ENCODE assay signal across 17 mouse cellular contexts in genomic region chr13:12249195-12249898, GRCm38 (mm10). TPM values are rescaled to one million over a fixed set of nuclear protein-coding genes. Genes with fewer than 3 reads are reported as not detected.
DNase-seq lines count a peak whose midpoint lies in the region; ATAC-seq and TF ChIP-seq lines count a peak whose summit lies in the region.
"Had no signal": no experiment of that assay in that cellular context is flagged by ENCODE, and none has a peak within 500 bp of the region (broad histone marks: within the 10 kb centered on the region; RNA-seq: fewer than 3 reads in every experiment).

No protein-coding gene starts in this region.

- DNase-seq in heart, adult 2 months = no peak
- DNase-seq in kidney, adult 9 months = peak; percentile 60
- no peak for DNase-seq in kidney, adult 11 months
- no peak for DNase-seq in liver
- DNase-seq: B cell, adult 2 months; cerebellum, adult 18-20 months; cerebellum, postnatal 25 days; embryo, embryonic 11 days; lung, adult 18-20 months; lung, postnatal 36 days had no signal

- H3K36me3 ChIP-seq in heart, embryonic 12.5 days = peaks cover 58% of the 10 kb centered on the region
- peaks cover 20% of the 10 kb centered on the region for H3K36me3 ChIP-seq in heart, adult 2 months (ENCODE audit: control insufficient read depth, insufficient read depth, low read length)
- H3K36me3 ChIP-seq in liver, embryonic 16.5 days (ENCODE audit: control insufficient read depth, insufficient read depth) = peaks cover 23% of the 10 kb centered on the region
- H3K36me3 ChIP-seq in midbrain, embryonic 15.5 days (replicated peaks) = peaks cover 8% of the 10 kb centered on the region; the same call in 1 of the 2 replicates

- ATAC-seq in heart, embryonic 12.5 days (ENCODE audit: insufficient number of reproducible peaks, low FRiP score) = peak; percentile 55; the same call in 1 of the 2 replicates
- ATAC-seq in liver, embryonic 16.5 days (ENCODE audit: low read depth) = peak; percentile 27; the same call in 1 of the 2 replicates
- ATAC-seq in midbrain, embryonic 15.5 days (replicated peaks) = no peak
- ATAC-seq: forebrain, embryonic 15.5 days had no signal

- peaks cover 12% of the 10 kb centered on the region for H3K4me1 ChIP-seq in heart, embryonic 12.5 days (replicated peaks)
- H3K4me1 ChIP-seq in heart, adult 2 months (ENCODE audit: control insufficient read depth, insufficient read depth, low read length) = no peaks in the 10 kb centered on the region; the same call in none of the 2 replicates
- no peaks in the 10 kb centered on the region; the same call in 1 of the 2 replicates for H3K4me1 ChIP-seq in liver, embryonic 16.5 days (ENCODE audit: control insufficient read depth, low read depth, low read length)
- H3K4me1 ChIP-seq in midbrain, embryonic 15.5 days = no peaks in the 10 kb centered on the region
- H3K4me1 ChIP-seq: forebrain, embryonic 15.5 days; hindbrain, embryonic 13.5 days; midbrain, embryonic 10.5 days had no signal

- intact Hi-C loops in heart, adult 2 months (cut with DNase I) = no loop called here

- no peak overlapping the region for H3K4me2 ChIP-seq in heart, embryonic 12.5 days
- H3K4me2 ChIP-seq in liver, embryonic 16.5 days (ENCODE audit: low read depth, low read length) = no peak overlapping the region
- H3K4me2 ChIP-seq in midbrain, embryonic 15.5 days = no peak overlapping the region
- H3K4me2 ChIP-seq: forebrain, embryonic 15.5 days; hindbrain, embryonic 13.5 days had no signal

- no peak for TF ChIP-seq POLR2A in heart, adult 2 months (IDR thresholded peaks at IDR 0.05; ENCODE audit: insufficient read depth, low read depth, low read length)

- no peak overlapping the region for H3K9ac ChIP-seq in heart, embryonic 12.5 days
- no peak overlapping the region for H3K9ac ChIP-seq in heart, adult 2 months (ENCODE audit: low read depth, low read length)
- H3K9ac ChIP-seq in liver, embryonic 16.5 days (ENCODE audit: low read depth, low read length) = no peak overlapping the region
- H3K9ac ChIP-seq in midbrain, embryonic 15.5 days = no peak overlapping the region; the same call in 1 of the 2 replicates
- H3K9ac ChIP-seq: forebrain, embryonic 15.5 days; hindbrain, embryonic 13.5 days had no signal

- 67% methylated on average over 8 of the region's 8 CpGs for WGBS in heart, embryonic 12.5 days
- WGBS in heart, adult 2 months = 39% methylated on average over 8 of the region's 8 CpGs
- WGBS in liver, embryonic 16.5 days (ENCODE audit: insufficient replicate concordance) = 76% methylated on average over 8 of the region's 8 CpGs
- WGBS in midbrain, embryonic 15.5 days = 92% methylated on average over 8 of the region's 8 CpGs

- peak overlapping the region; percentile 37 for H3K27ac ChIP-seq in heart, embryonic 12.5 days (ENCODE audit: poor library complexity, severe bottlenecking)
- H3K27ac ChIP-seq in heart, adult 2 months = no peak overlapping the region
- H3K27ac ChIP-seq in liver, embryonic 16.5 days (ENCODE audit: low read length) = no peak overlapping the region
- H3K27ac ChIP-seq in midbrain, embryonic 15.5 days = no peak overlapping the region
- H3K27ac ChIP-seq: forebrain, embryonic 15.5 days; hindbrain, embryonic 13.5 days; midbrain, embryonic 10.5 days; stomach, postnatal 0 days had no signal

- TF ChIP-seq EP300 in heart, adult 2 months (IDR thresholded peaks at IDR 0.05; ENCODE audit: insufficient read depth, low read depth, low read length) = no peak

- H3K79me2 ChIP-seq in heart, adult 2 months (replicated peaks; ENCODE audit: control insufficient read depth, insufficient read depth, low read length) = no peaks in the 10 kb centered on the region; the same call in 1 of the 2 replicates

- no peak overlapping the region for H3K4me3 ChIP-seq in heart, embryonic 12.5 days
- H3K4me3 ChIP-seq in heart, adult 2 months = no peak overlapping the region
- no peak overlapping the region for H3K4me3 ChIP-seq in liver, embryonic 16.5 days (ENCODE audit: low read depth, low read length)
- no peak overlapping the region for H3K4me3 ChIP-seq in midbrain, embryonic 15.5 days
- H3K4me3 ChIP-seq: forebrain, embryonic 15.5 days; hindbrain, embryonic 13.5 days; midbrain, embryonic 10.5 days had no signal

- TF ChIP-seq CTCF in heart, adult 2 months (IDR thresholded peaks at IDR 0.05) = no peak

- no peaks in the 10 kb centered on the region for H3K27me3 ChIP-seq in heart, embryonic 12.5 days (replicated peaks)
- H3K27me3 ChIP-seq in heart, adult 2 months (ENCODE audit: control insufficient read depth, insufficient read depth, low read length) = no peaks in the 10 kb centered on the region
- H3K27me3 ChIP-seq in liver, embryonic 16.5 days (ENCODE audit: control insufficient read depth, insufficient read depth, low read depth, low read length) = no peaks in the 10 kb centered on the region
- H3K27me3 ChIP-seq in midbrain, embryonic 15.5 days (replicated peaks) = no peaks in the 10 kb centered on the region
- H3K27me3 ChIP-seq: forebrain, embryonic 15.5 days; hindbrain, embryonic 13.5 days had no signal

- H3K9me3 ChIP-seq in heart, embryonic 12.5 days (replicated peaks) = no peaks in the 10 kb centered on the region
- no peaks in the 10 kb centered on the region for H3K9me3 ChIP-seq in liver, embryonic 16.5 days (replicated peaks; ENCODE audit: control insufficient read depth, low read length)
- H3K9me3 ChIP-seq in midbrain, embryonic 15.5 days = no peaks in the 10 kb centered on the region
- H3K9me3 ChIP-seq: forebrain, embryonic 15.5 days; hindbrain, embryonic 13.5 days; midbrain, embryonic 10.5 days had no signal

RNA-seq across cellular contexts. Expression of gene Mtr, which starts 8.6 kb away (rescaled TPM):
- polyA plus RNA-seq in heart, embryonic 12.5 days (2016; fragmentation: Nextera tagmentation; extraction: Ambion mirVana) = 18.7 and 20.0 TPM in 2 replicates
- 100 to 1,000 TPM in 1 of 2 experiments, 10 to 100 TPM in 1; 88.1 to 103 TPM for total RNA-seq in heart, adult 2 months (2021)
- 42.2 and 129 TPM in 2 replicates for polyA plus RNA-seq in heart, adult 2 months (2012; rRNA removed)
- 7.6 TPM in 2 replicates for polyA plus RNA-seq in liver, embryonic 16.5 days (2015; fragmentation: Nextera tagmentation; extraction: Ambion mirVana)
- 2.9 and 3.8 TPM in 2 replicates for polyA plus RNA-seq in midbrain, embryonic 15.5 days (2015; fragmentation: Nextera tagmentation; extraction: Ambion mirVana)
